Mouse (Mus musculus): ENCODE measurements around the gene Wdr93. TPM values are rescaled to one million over a fixed set of nuclear protein-coding genes. Genes with fewer than 3 reads are reported as not detected.

The Wdr93 gene
- polyA plus RNA-seq, 1 experiment from 2014 or later = 0.07 TPM

DNA sequence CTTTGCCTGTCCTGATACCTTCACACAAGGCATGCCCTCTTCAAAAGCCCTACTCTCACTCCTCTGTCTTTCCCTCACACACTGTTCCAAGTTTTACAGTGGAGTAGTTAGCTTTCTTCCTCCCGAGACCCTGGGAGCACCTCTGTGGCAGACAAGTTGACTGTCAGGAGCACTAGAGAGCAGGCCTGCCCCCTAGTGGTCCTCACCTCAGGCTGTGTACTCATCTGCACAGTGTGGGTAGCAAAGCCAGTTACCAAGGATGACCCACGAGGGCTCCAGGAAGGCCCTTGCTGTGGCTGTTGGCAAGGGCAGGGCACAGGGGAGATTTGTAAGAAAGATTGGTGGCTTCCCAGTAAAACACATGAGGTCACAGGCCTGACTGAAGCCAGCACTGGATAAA, 15.9 kb upstream of the Wdr93 start:
- H3K4me1 ChIP-seq (ENCODE audit: control insufficient read depth, low read depth, low read length) = no peaks in the 10 kb centered on the region
- ATAC-seq (ENCODE audit: low read depth) = no peak
- peaks cover 3% of the 10 kb centered on the region; the same call in 1 of the 2 replicates for H3K27me3 ChIP-seq (ENCODE audit: control insufficient read depth, insufficient read depth, low read depth, low read length)
- WGBS (ENCODE audit: insufficient replicate concordance) = 9% methylated on average over 2 of the region's 2 CpGs
- no peak overlapping the region for H3K9ac ChIP-seq (ENCODE audit: low read depth, low read length)
- no peak overlapping the region for H3K27ac ChIP-seq (ENCODE audit: low read length)
- no peak overlapping the region for H3K4me2 ChIP-seq (ENCODE audit: low read depth, low read length)
- no peak overlapping the region for H3K4me3 ChIP-seq (ENCODE audit: low read depth, low read length)
- no peaks in the 10 kb centered on the region for H3K36me3 ChIP-seq (ENCODE audit: control insufficient read depth, insufficient read depth)
- H3K9me3 ChIP-seq (replicated peaks; ENCODE audit: control insufficient read depth, low read length) = no peaks in the 10 kb centered on the region

DNA sequence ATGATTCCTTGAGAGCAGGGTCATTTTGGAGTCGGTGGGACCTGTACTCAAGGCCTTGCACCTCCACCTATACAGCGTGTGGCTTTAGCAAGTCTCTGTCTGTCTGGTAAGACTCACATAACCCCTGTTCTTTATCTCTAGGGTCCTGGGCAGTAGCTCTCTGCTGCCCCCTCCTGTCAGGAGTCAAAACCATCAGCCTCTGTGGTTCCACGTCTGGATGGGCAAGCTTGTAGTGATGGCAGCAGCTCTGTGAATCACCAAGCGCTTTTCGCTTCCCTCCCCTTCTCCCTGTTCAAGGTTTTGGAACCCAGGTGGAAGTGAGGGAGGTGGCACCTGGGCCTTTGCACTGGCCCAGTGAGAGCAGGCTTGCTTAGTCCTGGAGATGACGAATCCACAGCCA, 14.7 kb upstream of the Wdr93 start:
- Histone ChIP-seq H3K4me1 (ENCODE audit: control insufficient read depth, low read depth, low read length) (no peaks in the 10 kb centered on the region), H3K9me3 (replicated peaks; ENCODE audit: control insufficient read depth, low read length) (no peaks in the 10 kb centered on the region), H3K27ac (ENCODE audit: low read length) (no peak overlapping the region), H3K27me3 (ENCODE audit: control insufficient read depth, insufficient read depth, low read depth, low read length) (no peaks in the 10 kb centered on the region), H3K9ac (ENCODE audit: low read depth, low read length) (no peak overlapping the region), H3K36me3 (ENCODE audit: control insufficient read depth, insufficient read depth) (no peaks in the 10 kb centered on the region), H3K4me3 (ENCODE audit: low read depth, low read length) (no peak overlapping the region), H3K4me2 (ENCODE audit: low read depth, low read length) (no peak overlapping the region)
- 21% methylated on average over 6 of the region's 6 CpGs for WGBS (ENCODE audit: insufficient replicate concordance)
- ATAC-seq (ENCODE audit: low read depth) = no peak

DNA sequence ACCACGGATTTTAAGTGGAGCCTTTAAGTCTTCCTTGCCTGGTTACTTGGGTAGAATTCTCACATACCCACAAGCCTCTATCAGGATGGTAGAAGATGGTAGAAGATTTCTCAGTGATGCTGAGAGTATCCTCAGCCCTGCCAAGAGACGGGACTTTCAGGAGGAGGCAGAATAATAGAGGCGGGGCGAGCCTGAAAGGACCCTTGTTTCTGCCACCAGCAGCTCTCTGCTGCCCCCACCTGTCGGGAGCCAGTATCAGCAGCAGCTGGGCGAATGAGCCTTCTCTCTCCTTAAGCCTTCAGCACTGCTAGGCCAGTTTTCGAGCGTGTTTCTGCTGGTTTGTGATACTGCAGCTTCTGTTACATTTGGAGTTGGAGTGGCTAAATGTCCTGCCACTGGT, 13.8 kb upstream of the Wdr93 start:
- Histone ChIP-seq H3K4me3 (ENCODE audit: low read depth, low read length) (no peak overlapping the region), H3K9ac (ENCODE audit: low read depth, low read length) (no peak overlapping the region), H3K27me3 (ENCODE audit: control insufficient read depth, insufficient read depth, low read depth, low read length) (no peaks in the 10 kb centered on the region), H3K36me3 (ENCODE audit: control insufficient read depth, insufficient read depth) (no peaks in the 10 kb centered on the region), H3K27ac (ENCODE audit: low read length) (no peak overlapping the region), H3K9me3 (replicated peaks; ENCODE audit: control insufficient read depth, low read length) (no peaks in the 10 kb centered on the region), H3K4me2 (ENCODE audit: low read depth, low read length) (no peak overlapping the region), H3K4me1 (ENCODE audit: control insufficient read depth, low read depth, low read length) (no peaks in the 10 kb centered on the region)
- no peak for ATAC-seq (ENCODE audit: low read depth)
- WGBS (ENCODE audit: insufficient replicate concordance) = 4% methylated on average over 8 of the region's 8 CpGs

DNA sequence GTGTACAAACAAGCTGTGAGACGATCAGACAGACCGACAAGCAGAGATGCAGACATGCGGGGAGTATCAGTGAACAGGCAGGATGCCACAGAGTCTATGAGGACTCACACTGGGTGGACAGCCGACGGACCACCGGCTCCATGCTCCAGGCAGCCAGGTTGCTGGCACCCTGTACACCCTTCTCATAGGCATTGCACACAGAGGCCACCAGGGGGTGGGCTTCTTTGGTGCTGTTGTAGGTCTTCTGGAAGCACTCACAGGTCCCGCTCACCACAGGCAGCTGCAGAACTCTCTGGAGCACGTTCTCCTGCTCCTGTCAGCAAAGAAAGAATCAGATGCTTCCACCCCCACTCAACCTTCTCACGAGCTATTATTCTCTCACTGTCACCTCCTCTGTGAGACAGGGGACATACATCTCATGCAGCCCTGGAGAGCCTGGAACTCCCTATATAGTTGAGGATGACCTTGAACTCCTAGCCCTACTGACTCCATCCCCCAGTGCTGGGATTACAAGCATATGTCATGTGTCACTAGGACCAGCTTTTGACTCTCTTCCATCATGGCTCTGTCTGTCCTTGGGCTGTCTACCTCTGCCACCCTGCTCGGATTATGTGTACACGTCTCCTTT, 13.1 kb upstream of the Wdr93 start:
- Histone ChIP-seq H3K9me3 (replicated peaks; ENCODE audit: control insufficient read depth, low read length) (no peaks in the 10 kb centered on the region), H3K36me3 (ENCODE audit: control insufficient read depth, insufficient read depth) (no peaks in the 10 kb centered on the region), H3K27ac (ENCODE audit: low read length) (no peak overlapping the region), H3K27me3 (ENCODE audit: control insufficient read depth, insufficient read depth, low read depth, low read length) (no peaks in the 10 kb centered on the region), H3K4me2 (ENCODE audit: low read depth, low read length) (no peak overlapping the region), H3K4me3 (ENCODE audit: low read depth, low read length) (no peak overlapping the region), H3K9ac (ENCODE audit: low read depth, low read length) (no peak overlapping the region), H3K4me1 (ENCODE audit: control insufficient read depth, low read depth, low read length) (no peaks in the 10 kb centered on the region)
- ATAC-seq (ENCODE audit: low read depth) = no peak
- 55% methylated on average over 11 of the region's 11 CpGs for WGBS (ENCODE audit: insufficient replicate concordance)

DNA sequence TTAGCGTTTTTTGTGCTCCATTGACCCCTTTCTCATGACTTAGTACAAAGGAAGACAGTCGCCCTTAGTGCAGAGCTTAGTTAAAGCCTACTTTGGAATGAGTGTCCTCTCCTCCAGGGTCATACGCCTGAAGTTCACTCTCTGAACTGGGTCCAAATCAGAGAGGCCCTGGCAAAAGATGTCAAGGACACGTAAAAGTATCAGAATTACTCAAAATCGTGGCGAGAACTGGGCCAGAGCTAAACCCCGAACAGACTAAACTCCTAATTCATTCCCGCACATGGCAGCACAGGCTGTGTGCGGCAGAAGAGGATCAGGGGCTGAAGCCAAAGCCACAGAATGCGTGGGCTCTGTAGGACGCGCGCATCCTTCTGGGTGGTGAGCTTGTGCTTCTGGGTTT, 11.5 kb upstream of the Wdr93 start:
- no peak overlapping the region for H3K4me3 ChIP-seq (ENCODE audit: low read depth, low read length)
- no peak overlapping the region for H3K4me2 ChIP-seq (ENCODE audit: low read depth, low read length)
- H3K9me3 ChIP-seq (replicated peaks; ENCODE audit: control insufficient read depth, low read length) = no peaks in the 10 kb centered on the region
- H3K36me3 ChIP-seq (ENCODE audit: control insufficient read depth, insufficient read depth) = no peaks in the 10 kb centered on the region
- H3K9ac ChIP-seq (ENCODE audit: low read depth, low read length) = no peak overlapping the region
- no peak overlapping the region for H3K27ac ChIP-seq (ENCODE audit: low read length)
- WGBS (ENCODE audit: insufficient replicate concordance) = 69% methylated on average over 13 of the region's 13 CpGs
- no peaks in the 10 kb centered on the region for H3K27me3 ChIP-seq (ENCODE audit: control insufficient read depth, insufficient read depth, low read depth, low read length)
- H3K4me1 ChIP-seq (ENCODE audit: control insufficient read depth, low read depth, low read length) = no peaks in the 10 kb centered on the region
- no peak for ATAC-seq (ENCODE audit: low read depth)

DNA sequence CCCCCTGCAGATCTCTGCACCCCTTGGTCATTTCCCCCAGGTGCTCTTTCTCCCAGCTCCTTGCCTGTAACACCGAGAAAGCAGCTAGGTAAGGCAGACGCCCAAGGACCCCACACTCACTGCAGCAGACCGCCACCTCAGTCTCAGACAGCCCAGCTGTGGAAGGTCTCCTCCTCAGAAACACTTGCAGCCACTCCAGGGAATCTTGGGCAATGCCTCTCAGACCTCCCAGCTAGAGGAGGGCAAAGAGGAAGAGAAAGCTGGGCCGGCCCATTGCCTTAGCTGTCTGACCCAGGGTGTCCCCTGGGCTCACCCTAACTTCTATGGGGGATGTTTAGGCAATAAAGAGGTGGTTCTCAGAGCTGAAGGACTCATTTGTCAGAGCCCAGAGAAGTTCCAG, 10.3 kb upstream of the Wdr93 start, which contains the start of gene Plin1:
Gene Plin1, minus strand, starts transcription at position 282 of the 400 bp plus-strand sequence.
- H3K4me1 ChIP-seq (ENCODE audit: control insufficient read depth, low read depth, low read length) = no peaks in the 10 kb centered on the region
- no peaks in the 10 kb centered on the region for H3K9me3 ChIP-seq (replicated peaks; ENCODE audit: control insufficient read depth, low read length)
- H3K36me3 ChIP-seq (ENCODE audit: control insufficient read depth, insufficient read depth) = no peaks in the 10 kb centered on the region
- no peak within 1 kb of the TSS for H3K4me2 ChIP-seq (ENCODE audit: low read depth, low read length)
- no peaks in the 10 kb centered on the region for H3K27me3 ChIP-seq (ENCODE audit: control insufficient read depth, insufficient read depth, low read depth, low read length)
- no peak within 1 kb of the TSS for H3K27ac ChIP-seq (ENCODE audit: low read length)
- no peak for ATAC-seq (ENCODE audit: low read depth)
- no peak within 1 kb of the TSS for H3K4me3 ChIP-seq (ENCODE audit: low read depth, low read length)
- H3K9ac ChIP-seq (ENCODE audit: low read depth, low read length) = no peak within 1 kb of the TSS
- 34% methylated on average over 4 of the region's 4 CpGs for WGBS (ENCODE audit: insufficient replicate concordance)

DNA sequence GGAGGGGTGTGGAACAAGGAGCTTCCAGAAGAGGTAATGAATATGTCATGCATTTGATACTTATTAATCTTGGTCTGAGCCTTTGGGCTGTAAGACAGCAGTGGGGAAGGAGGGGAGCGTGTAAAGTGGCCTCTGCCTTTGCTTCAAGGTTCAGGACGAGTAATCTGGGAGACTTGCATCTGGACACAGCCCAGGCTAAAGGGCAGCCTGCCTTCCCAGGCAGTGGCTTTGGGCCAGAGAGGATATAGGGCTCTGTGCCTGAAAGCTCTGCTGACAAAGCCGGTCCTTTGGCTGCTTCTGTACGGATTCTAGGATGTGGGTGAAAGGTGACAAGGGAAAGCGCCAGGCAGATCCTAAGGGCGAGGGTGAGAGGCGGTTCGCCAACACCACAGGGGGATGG, 8.4 kb upstream of the Wdr93 start:
- WGBS (ENCODE audit: insufficient replicate concordance) = 62% methylated on average over 8 of the region's 8 CpGs
- Histone ChIP-seq H3K36me3 (ENCODE audit: control insufficient read depth, insufficient read depth) (no peaks in the 10 kb centered on the region), H3K27me3 (ENCODE audit: control insufficient read depth, insufficient read depth, low read depth, low read length) (no peaks in the 10 kb centered on the region), H3K4me1 (ENCODE audit: control insufficient read depth, low read depth, low read length) (no peaks in the 10 kb centered on the region), H3K27ac (ENCODE audit: low read length) (no peak overlapping the region), H3K9ac (ENCODE audit: low read depth, low read length) (no peak overlapping the region), H3K4me2 (ENCODE audit: low read depth, low read length) (no peak overlapping the region), H3K9me3 (replicated peaks; ENCODE audit: control insufficient read depth, low read length) (no peaks in the 10 kb centered on the region), H3K4me3 (ENCODE audit: low read depth, low read length) (no peak overlapping the region)
- no peak for ATAC-seq (ENCODE audit: low read depth)

DNA sequence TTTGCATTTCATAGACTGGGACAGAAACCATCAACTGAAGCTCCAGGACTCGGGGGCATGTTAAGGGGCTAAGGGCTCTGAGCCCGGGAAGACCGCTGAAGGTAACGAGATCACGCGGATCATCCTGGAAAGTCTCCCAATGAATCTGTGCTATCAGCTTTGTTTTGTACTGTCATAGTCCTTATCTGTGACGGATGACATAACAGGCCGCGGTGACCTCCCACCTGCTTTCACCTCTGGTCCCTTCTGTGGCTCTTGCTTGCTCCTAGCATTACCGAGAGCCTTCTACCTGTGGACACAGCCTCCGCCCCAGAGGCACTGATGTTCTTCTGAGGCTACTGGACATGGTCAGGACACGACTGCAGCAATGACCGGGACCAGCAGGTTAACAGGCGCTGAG, 6.5 kb upstream of the Wdr93 start:
- no peaks in the 10 kb centered on the region for H3K4me1 ChIP-seq (ENCODE audit: control insufficient read depth, low read depth, low read length)
- H3K9ac ChIP-seq (ENCODE audit: low read depth, low read length) = no peak overlapping the region
- no peaks in the 10 kb centered on the region for H3K27me3 ChIP-seq (ENCODE audit: control insufficient read depth, insufficient read depth, low read depth, low read length)
- no peak overlapping the region for H3K4me3 ChIP-seq (ENCODE audit: low read depth, low read length)
- H3K9me3 ChIP-seq (replicated peaks; ENCODE audit: control insufficient read depth, low read length) = no peaks in the 10 kb centered on the region
- 70% methylated on average over 14 of the region's 14 CpGs for WGBS (ENCODE audit: insufficient replicate concordance)
- ATAC-seq (ENCODE audit: low read depth) = no peak
- H3K4me2 ChIP-seq (ENCODE audit: low read depth, low read length) = no peak overlapping the region
- no peaks in the 10 kb centered on the region for H3K36me3 ChIP-seq (ENCODE audit: control insufficient read depth, insufficient read depth)
- H3K27ac ChIP-seq (ENCODE audit: low read length) = no peak overlapping the region

DNA sequence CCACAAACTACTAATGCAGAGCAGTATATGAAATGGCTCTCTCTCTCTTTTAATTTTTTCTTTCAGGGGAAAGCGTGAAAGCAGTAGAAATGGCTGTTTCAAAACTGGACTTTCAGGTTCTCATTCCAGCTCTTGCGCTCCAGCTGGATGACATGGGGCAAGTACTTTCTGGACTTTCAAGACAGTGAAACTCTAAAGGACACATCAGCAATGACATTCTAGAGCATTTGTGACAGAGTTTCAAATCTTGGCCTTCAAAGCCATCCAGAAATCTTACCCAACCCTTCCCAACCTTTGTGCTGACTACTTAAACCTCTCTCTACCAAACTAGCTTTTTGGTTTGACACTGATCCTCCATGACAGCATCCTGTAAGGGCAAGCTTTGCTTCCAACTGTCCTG, 4.0 kb upstream of the Wdr93 start:
- ATAC-seq (ENCODE audit: low read depth) = no peak
- H3K4me3 ChIP-seq (ENCODE audit: low read depth, low read length) = no peak overlapping the region
- WGBS (ENCODE audit: insufficient replicate concordance) = 74% methylated on average over 2 of the region's 2 CpGs
- H3K27ac ChIP-seq (ENCODE audit: low read length) = no peak overlapping the region
- no peak overlapping the region for H3K9ac ChIP-seq (ENCODE audit: low read depth, low read length)
- H3K4me1 ChIP-seq (ENCODE audit: control insufficient read depth, low read depth, low read length) = peaks cover 8% of the 10 kb centered on the region
- no peaks in the 10 kb centered on the region for H3K36me3 ChIP-seq (ENCODE audit: control insufficient read depth, insufficient read depth)
- H3K9me3 ChIP-seq (replicated peaks; ENCODE audit: control insufficient read depth, low read length) = no peaks in the 10 kb centered on the region
- no peak overlapping the region for H3K4me2 ChIP-seq (ENCODE audit: low read depth, low read length)
- H3K27me3 ChIP-seq (ENCODE audit: control insufficient read depth, insufficient read depth, low read depth, low read length) = no peaks in the 10 kb centered on the region
